Mouse (Mus musculus) MEL (cell line): ENCODE data around the gene Clns1a. TPM values are rescaled to one million over a fixed set of nuclear protein-coding genes. Genes with fewer than 3 reads are reported as not detected.
A peak's percentile ranks its signal among the peaks of the same experiment; 100 is the strongest.

Source experiments
- DNase-seq: peaks from one replicate; pipeline ENCODE4 v3.0.0; 2011; ENCODE audit warnings: low read depth, low spot score
- H3K27ac ChIP-seq: 2 replicates; pipeline ENCODE4 v1.5.1; 2012; ENCODE audit warnings: low read depth, mild to moderate bottlenecking, control low read depth, low read length, moderate library complexity; ENCODE audit not compliant: control insufficient read depth
- H3K27me3 ChIP-seq, 2 experiments: fragments of 150-350 bp in 1 of 2; sonication (generic) in 1 of 2; 2 replicates each; pipeline ENCODE4 v1.6.1; 2012; ENCODE audit warnings: low read length in 2 of 2, mild to moderate bottlenecking in 2 of 2, improper control_type of control experiment in 1 of 2, moderate library complexity in 1 of 2; ENCODE audit not compliant: insufficient read depth in 2 of 2, control insufficient read depth in 1 of 2
- H3K36me3 ChIP-seq, 2 experiments: 2 replicates each; pipeline ENCODE4 v1.6.1; 2012 to 2014; ENCODE audit warnings: low read length in 2 of 2, improper control_type of control experiment in 1 of 2, inconsistent platforms in 1 of 2, mild to moderate bottlenecking in 1 of 2; ENCODE audit not compliant: insufficient read depth in 2 of 2, control insufficient read depth in 1 of 2
- H3K4me1 ChIP-seq, 2 experiments: fragments of 150-350 bp in 1 of 2; sonication (generic) in 1 of 2; 2 replicates each; pipeline ENCODE4 v1.6.1; 2012; ENCODE audit warnings: low read length in 2 of 2, improper control_type of control experiment in 1 of 2, mild to moderate bottlenecking in 1 of 2; ENCODE audit not compliant: insufficient read depth in 2 of 2, control insufficient read depth in 1 of 2
- H3K4me3 ChIP-seq, 2 experiments: fragments of 150-350 bp in 1 of 2; sonication (generic) in 1 of 2; 2 replicates each; pipeline ENCODE4 v1.5.1; 2012; ENCODE audit warnings: low read depth in 2 of 2, low read length in 2 of 2, mild to moderate bottlenecking in 2 of 2, moderate library complexity in 2 of 2, control low read depth in 1 of 2, improper control_type of control experiment in 1 of 2; ENCODE audit not compliant: control insufficient read depth in 1 of 2, insufficient read depth in 1 of 2
- H3K79me2 ChIP-seq: 2 replicates; pipeline ENCODE4 v1.6.1; 2012; ENCODE audit warnings: mild to moderate bottlenecking, low read length, moderate library complexity; ENCODE audit not compliant: control insufficient read depth, poor library complexity, insufficient read depth
- H3K9ac ChIP-seq: 2 replicates; pipeline ENCODE4 v1.6.1; 2012; ENCODE audit warnings: low read depth, mild to moderate bottlenecking, control low read depth, low read length, moderate library complexity; ENCODE audit not compliant: control insufficient read depth, poor library complexity, severe bottlenecking
- H3K9me3 ChIP-seq: fragments of 150-350 bp; sonication (generic); replicated peaks from 2 replicates; pipeline ENCODE4 v1.6.1; 2012; ENCODE audit warnings: mild to moderate bottlenecking, low read length, improper control_type of control experiment, moderate library complexity; ENCODE audit not compliant: insufficient read depth
- BHLHE40 ChIP-seq: IDR thresholded peaks from 2 replicates; pipeline ENCODE4 v1.6.1; 2012; ENCODE audit warnings: low read depth, mild to moderate bottlenecking, inconsistent platforms, low read length, improper control_type of control experiment, borderline replicate concordance
- CHD1 ChIP-seq: IDR thresholded peaks from 2 replicates; pipeline ENCODE4 v1.6.1; 2012; ENCODE audit warnings: low read depth, mild to moderate bottlenecking, inconsistent platforms, low read length, improper control_type of control experiment
- CHD2 ChIP-seq: IDR thresholded peaks from 2 replicates; pipeline ENCODE4 v1.6.1; 2011; ENCODE audit warnings: low read length, improper control_type of control experiment
- CTCF ChIP-seq, 3 experiments: IDR thresholded peaks in 2 of 3; conservative IDR thresholded peaks in 1 of 3; 2 replicates each; pipeline ENCODE4 v1.5.1; 2011 to 2012; ENCODE audit warnings: low read length in 3 of 3, low read depth in 2 of 3, mild to moderate bottlenecking in 2 of 3, improper control_type of control experiment in 1 of 3, inconsistent platforms in 1 of 3, mixed read lengths in 1 of 3, moderate library complexity in 1 of 3; ENCODE audit not compliant: control insufficient read depth in 1 of 3, insufficient read depth in 1 of 3, poor library complexity in 1 of 3, severe bottlenecking in 1 of 3
- E2F4 ChIP-seq: IDR thresholded peaks from 2 replicates; pipeline ENCODE4 v1.6.1; 2011; ENCODE audit warnings: low read depth, low read length, improper control_type of control experiment, borderline replicate concordance
- ELF1 ChIP-seq: IDR thresholded peaks from 2 replicates; pipeline ENCODE4 v1.6.1; 2014; ENCODE audit warnings: low read depth, mild to moderate bottlenecking, inconsistent platforms, low read length, improper control_type of control experiment, moderate library complexity
- EP300 ChIP-seq, 2 experiments: IDR thresholded peaks; 2 replicates each; pipeline ENCODE4 v1.6.1; 2011; ENCODE audit warnings: improper control_type of control experiment in 2 of 2, low read length in 2 of 2, low read depth in 1 of 2, mild to moderate bottlenecking in 1 of 2
- ETS1 ChIP-seq: IDR thresholded peaks from 2 replicates; pipeline ENCODE4 v1.6.1; 2012; ENCODE audit warnings: low read depth, mild to moderate bottlenecking, inconsistent platforms, low read length, improper control_type of control experiment, moderate library complexity
- GABPA ChIP-seq: IDR thresholded peaks from 2 replicates; pipeline ENCODE4 v1.6.1; 2012; ENCODE audit warnings: low read depth, mild to moderate bottlenecking, inconsistent platforms, low read length, improper control_type of control experiment, moderate library complexity
- GATA1 ChIP-seq: IDR thresholded peaks from 2 replicates; pipeline ENCODE4 v1.6.1; 2011; ENCODE audit warnings: low read depth, low read length, improper control_type of control experiment
- HCFC1 ChIP-seq: IDR thresholded peaks from 2 replicates; pipeline ENCODE4 v1.6.1; 2012; ENCODE audit warnings: low read depth, mild to moderate bottlenecking, inconsistent platforms, low read length, improper control_type of control experiment, moderate library complexity
- JUND ChIP-seq: IDR thresholded peaks from 2 replicates; pipeline ENCODE4 v1.6.1; 2011; ENCODE audit warnings: low read depth, mild to moderate bottlenecking, improper control_type of control experiment, low read length
- KAT2A ChIP-seq: conservative IDR thresholded peaks from 2 replicates; pipeline ENCODE4 v1.6.1; 2012; ENCODE audit warnings: low read depth, low read length, improper control_type of control experiment, inconsistent platforms
- MAFK ChIP-seq: IDR thresholded peaks from 2 replicates; pipeline ENCODE4 v1.6.1; 2011; ENCODE audit warnings: low read depth, mild to moderate bottlenecking, low read length, improper control_type of control experiment, borderline replicate concordance
- MAX ChIP-seq: IDR thresholded peaks from 2 replicates; pipeline ENCODE4 v1.6.1; 2011; ENCODE audit warnings: low read length, improper control_type of control experiment
- MAZ ChIP-seq: IDR thresholded peaks from 2 replicates; pipeline ENCODE4 v1.6.1; 2012; ENCODE audit warnings: low read depth, mild to moderate bottlenecking, inconsistent platforms, low read length, improper control_type of control experiment
- MEF2A ChIP-seq: IDR thresholded peaks from 2 replicates; pipeline ENCODE4 v1.6.1; 2014; ENCODE audit warnings: low read depth, mild to moderate bottlenecking, inconsistent platforms, low read length, improper control_type of control experiment; ENCODE audit not compliant: poor library complexity, insufficient replicate concordance, severe bottlenecking; ENCODE audit errors: extremely low read depth
- MYB ChIP-seq: IDR thresholded peaks from 2 replicates; pipeline ENCODE4 v1.6.1; 2011; ENCODE audit warnings: mild to moderate bottlenecking, low read depth, low read length, improper control_type of control experiment
- MYC ChIP-seq: IDR thresholded peaks from 2 replicates; pipeline ENCODE4 v1.6.1; 2011; ENCODE audit warnings: low read depth, mild to moderate bottlenecking, low read length, improper control_type of control experiment, moderate library complexity
- NELFE ChIP-seq: IDR thresholded peaks from 2 replicates; pipeline ENCODE4 v1.6.1; 2011; ENCODE audit warnings: low read depth, low read length, improper control_type of control experiment
- POLR2A ChIP-seq, 2 experiments: IDR thresholded peaks; 2 replicates each; pipeline ENCODE4 v1.6.1; 2011 to 2012; ENCODE audit warnings: low read length in 2 of 2, mild to moderate bottlenecking in 2 of 2, control low read depth in 1 of 2, improper control_type of control experiment in 1 of 2, low read depth in 1 of 2, moderate library complexity in 1 of 2; ENCODE audit not compliant: control insufficient read depth in 1 of 2, insufficient read depth in 1 of 2, poor library complexity in 1 of 2
- POLR2AphosphoS2 ChIP-seq: IDR thresholded peaks from 2 replicates; pipeline ENCODE4 v1.6.1; 2011; ENCODE audit warnings: low read length, improper control_type of control experiment
- POLR2AphosphoS5 ChIP-seq: IDR thresholded peaks from 2 replicates; pipeline ENCODE4 v1.6.1; 2012; ENCODE audit warnings: low read depth, borderline replicate concordance, mild to moderate bottlenecking, inconsistent platforms, low read length, moderate library complexity, mixed read lengths
- RAD21 ChIP-seq: IDR thresholded peaks from 2 replicates; pipeline ENCODE4 v1.6.1; 2011; ENCODE audit warnings: mild to moderate bottlenecking, low read depth, low read length, improper control_type of control experiment
- RCOR1 ChIP-seq: IDR thresholded peaks from 2 replicates; pipeline ENCODE4 v1.6.1; 2012; ENCODE audit warnings: low read depth, mild to moderate bottlenecking, inconsistent platforms, low read length, improper control_type of control experiment
- SIN3A ChIP-seq: IDR thresholded peaks from 2 replicates; pipeline ENCODE4 v1.6.1; 2012; ENCODE audit warnings: low read length, improper control_type of control experiment, inconsistent platforms
- SMC3 ChIP-seq: IDR thresholded peaks from 2 replicates; pipeline ENCODE4 v1.6.1; 2011; ENCODE audit warnings: low read depth, low read length, improper control_type of control experiment
- TAL1 ChIP-seq: IDR thresholded peaks from 2 replicates; pipeline ENCODE4 v1.6.1; 2012; ENCODE audit warnings: mild to moderate bottlenecking, inconsistent platforms, low read length, moderate library complexity, mixed read lengths
- TBP ChIP-seq: IDR thresholded peaks from 2 replicates; pipeline ENCODE4 v1.8.0; 2011; ENCODE audit warnings: low read depth, low read length, improper control_type of control experiment
- TCF12 ChIP-seq: IDR thresholded peaks from 2 replicates; pipeline ENCODE4 v1.6.1; 2014; ENCODE audit warnings: low read depth, mild to moderate bottlenecking, inconsistent platforms, low read length, improper control_type of control experiment, moderate library complexity
- UBTF ChIP-seq: IDR thresholded peaks from 2 replicates; pipeline ENCODE4 v1.6.1; 2012; ENCODE audit warnings: low read depth, mild to moderate bottlenecking, inconsistent platforms, low read length, improper control_type of control experiment, moderate library complexity, borderline replicate concordance; ENCODE audit not compliant: insufficient read depth
- USF2 ChIP-seq, 2 experiments: IDR thresholded peaks; 2 replicates each; pipeline ENCODE4 v1.6.1; 2011 to 2012; ENCODE audit warnings: improper control_type of control experiment in 2 of 2, low read length in 2 of 2, borderline replicate concordance in 1 of 2, inconsistent platforms in 1 of 2, low read depth in 1 of 2, mild to moderate bottlenecking in 1 of 2; ENCODE audit not compliant: insufficient read depth in 1 of 2
- ZC3H11A ChIP-seq: IDR thresholded peaks from 2 replicates; pipeline ENCODE4 v1.6.1; 2012; ENCODE audit warnings: low read depth, mild to moderate bottlenecking, inconsistent platforms, low read length, improper control_type of control experiment
- ZKSCAN1 ChIP-seq: IDR thresholded peaks from 2 replicates; pipeline ENCODE4 v1.6.1; 2012; ENCODE audit warnings: low read depth, mild to moderate bottlenecking, inconsistent platforms, low read length, improper control_type of control experiment, moderate library complexity
- ZMIZ1 ChIP-seq: IDR thresholded peaks from 2 replicates; pipeline ENCODE4 v1.6.1; 2012; ENCODE audit warnings: low read depth, mild to moderate bottlenecking, inconsistent platforms, low read length, improper control_type of control experiment, moderate library complexity
- ZNF384 ChIP-seq: IDR thresholded peaks from 2 replicates; pipeline ENCODE4 v1.6.1; 2012; ENCODE audit warnings: low read depth, mild to moderate bottlenecking, inconsistent platforms, low read length, improper control_type of control experiment
- polyA plus RNA-seq, 2 experiments: library from polyadenylated mRNA; stranded (reverse) in 1 of 2; unstranded in 1 of 2; fragments of >175 nt in 1 of 2; fragments of >200 nt in 1 of 2; gene quantifications; 2 replicates each; pipeline versions ENCODE4 v1.2.1 to v1.2.4; 2012; ENCODE audit warnings: low replicate concordance in 2 of 2, low read depth in 1 of 2; ENCODE audit not compliant: insufficient read length in 2 of 2, insufficient read depth in 1 of 2, missing spikeins in 1 of 2
- total RNA-seq: library from RNA; depleted of rRNA; stranded (reverse); fragments of 300-350 nt; gene quantifications from 2 replicates; pipeline ENCODE4 v1.2.3, GENCODE M21; 2012

Gene Clns1a
- total and polyA plus RNA-seq, 3 experiments: 119 to 140 (median 130) TPM

DNA sequence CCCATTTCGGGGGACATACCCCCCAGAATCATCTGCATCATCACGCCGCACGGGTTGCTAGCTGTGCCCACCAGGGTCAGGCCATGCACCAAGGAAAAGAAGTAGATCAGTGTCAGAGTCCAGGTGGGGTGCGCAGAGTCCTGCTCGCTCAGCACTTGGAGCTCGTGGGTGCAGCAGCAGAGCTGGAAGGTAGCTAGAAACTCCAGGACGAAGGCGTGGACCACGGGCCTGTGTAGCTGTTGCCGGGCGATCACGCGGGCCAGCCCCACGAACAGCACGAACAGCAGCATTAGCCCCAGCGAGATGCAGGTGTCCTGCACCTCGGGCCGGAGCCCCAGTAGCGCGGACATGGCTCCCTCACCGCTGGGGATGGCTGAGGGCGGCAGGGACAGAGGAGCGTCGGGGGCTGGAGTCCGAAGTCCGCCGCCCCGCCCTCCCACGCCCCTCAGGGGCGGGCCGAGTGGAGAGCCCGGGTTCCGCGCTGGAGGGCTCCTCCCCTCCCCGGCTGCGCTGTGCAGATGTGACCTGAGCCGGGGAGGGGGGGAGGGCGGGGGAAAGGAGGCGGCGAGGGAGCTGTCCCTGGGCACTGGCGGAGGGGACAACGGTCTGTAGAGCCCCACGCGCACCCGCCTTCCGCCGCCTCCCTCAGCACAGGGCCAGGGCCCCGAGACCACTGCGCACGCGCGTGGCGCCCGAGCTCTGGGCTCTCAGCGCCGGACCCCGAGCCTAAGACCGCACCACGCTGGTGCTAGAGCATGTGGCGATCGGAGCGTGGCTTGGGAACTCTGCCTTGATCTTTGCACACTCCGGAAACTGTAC is 41.4 kb downstream of the Clns1a start, which contains the start of gene Aqp11:
Gene Aqp11, minus strand, starts transcription at position 652 of the 819 bp plus-strand sequence.
- Histone ChIP-seq H3K9me3 (no peaks in the 10 kb centered on the region), H3K27ac (0 out of 2 replicates have a peak within 1 kb of the TSS, but pooled peaks have one; percentile 0), H3K79me2 (peaks cover 4% of the 10 kb centered on the region; the same call in 1 of the 2 replicates), H3K36me3 (peaks cover 0 to 14% of the 10 kb centered on the region in 2 experiments; a peak in 2 of 4 replicates), H3K27me3 (no peaks in the 10 kb centered on the region), H3K4me3 (peak within 1 kb of the TSS; percentile 71 to 81), H3K9ac (peak within 1 kb of the TSS; percentile 87), H3K4me1 (peaks cover 6 to 30% of the 10 kb centered on the region in 2 experiments)
- peak; percentile 85 for DNase-seq
- TF ChIP-seq TBP (no peak), JUND (no peak), UBTF (no peak), MYB (no peak), ZC3H11A (no peak), ELF1 (no peak), SIN3A (no peak; the same call in 1 of the 2 replicates), ZNF384 (no peak), BHLHE40 (no peak), CHD2 (no peak), CTCF (IDR thresholded peaks at IDR 0.05 in 2 of 3, conservative IDR thresholded peaks at IDR 0.05 in 1 of 3; ENCODE audit: control insufficient read depth in 1 of 3, insufficient read depth in 1 of 3, low read depth in 2 of 3, low read length in 3 of 3, poor library complexity in 1 of 3, severe bottlenecking in 1 of 3) (no peak), MEF2A (no peak), MAX (peak; percentile 65), ZKSCAN1 (no peak), USF2 (IDR thresholded peaks at IDR 0.05; ENCODE audit: borderline replicate concordance in 1 of 2, insufficient read depth in 1 of 2, low read depth in 1 of 2, low read length in 2 of 2) (no peak), KAT2A (no peak), NELFE (peak; percentile 60), POLR2A (IDR thresholded peaks at IDR 0.05; ENCODE audit: control insufficient read depth in 1 of 2, insufficient read depth in 1 of 2, low read depth in 1 of 2, low read length in 2 of 2, poor library complexity in 1 of 2) (peak; percentile 43 to 68), CHD1 (no peak), MAFK (no peak), MYC (peak; percentile 77), EP300 (IDR thresholded peaks at IDR 0.05; ENCODE audit: low read depth in 1 of 2, low read length in 2 of 2) (no peak), POLR2AphosphoS5 (no peak), GABPA (no peak), SMC3 (no peak), TCF12 (no peak), RAD21 (no peak), GATA1 (no peak), E2F4 (no peak), MAZ (no peak), HCFC1 (peak; percentile 39; the same call in 1 of the 2 replicates), TAL1 (no peak), ETS1 (no peak), ZMIZ1 (0 out of 2 replicates have a peak, but pooled peaks have one; percentile 19), RCOR1 (no peak), POLR2AphosphoS2 (no peak)
